Mouse (Mus musculus) midbrain, embryonic 14.5 days (tissue): ENCODE data around the gene Il1rapl1. TPM values are rescaled to one million over a fixed set of nuclear protein-coding genes. Genes with fewer than 3 reads are reported as not detected.

ENCODE experiments used
- ATAC-seq: fragments of 200-750 bp; cut with Nextera tagmentation; 2 replicates; pipeline ENCODE4 v1.8.0; 2017; ENCODE audit warnings: moderate number of reproducible peaks, moderate library complexity; ENCODE audit not compliant: low FRiP score, low TSS enrichment
- DNase-seq: peaks from one replicate; pipeline ENCODE4 v3.0.0-alpha.2; 2015
- H3K27ac ChIP-seq: fragments of 300-500 bp; sonication (generic); replicated peaks from 2 replicates; pipeline ENCODE4 v1.5.1; 2014; ENCODE audit warnings: mild to moderate bottlenecking, low read depth, low read length, moderate library complexity
- H3K27me3 ChIP-seq: fragments of 300-500 bp; sonication (generic); 2 replicates; pipeline ENCODE4 v1.6.1; 2014; ENCODE audit warnings: low read length, control low read depth, mixed read lengths; ENCODE audit not compliant: control insufficient read depth, insufficient read depth
- H3K36me3 ChIP-seq: fragments of 300-500 bp; sonication (generic); 2 replicates; pipeline ENCODE4 v1.6.1; 2014; ENCODE audit warnings: low read length, control low read depth; ENCODE audit not compliant: control insufficient read depth, insufficient read depth
- H3K4me1 ChIP-seq: fragments of 300-500 bp; sonication (generic); 2 replicates; pipeline ENCODE4 v1.6.1; 2014; ENCODE audit warnings: mild to moderate bottlenecking, antibody characterized with exemption, low read length, control low read depth; ENCODE audit not compliant: control insufficient read depth, insufficient read depth
- H3K4me2 ChIP-seq: fragments of 300-500 bp; sonication (generic); 2 replicates; pipeline ENCODE4 v1.6.1; 2014; ENCODE audit warnings: mild to moderate bottlenecking, low read length, moderate library complexity
- H3K4me3 ChIP-seq: fragments of 300-500 bp; sonication (generic); replicated peaks from 2 replicates; pipeline ENCODE4 v1.5.1; 2014; ENCODE audit warnings: low read depth, low read length
- H3K9ac ChIP-seq: fragments of 300-500 bp; sonication (generic); replicated peaks from 2 replicates; pipeline ENCODE4 v1.6.1; 2014; ENCODE audit warnings: mild to moderate bottlenecking, low read length, moderate library complexity
- H3K9me3 ChIP-seq: fragments of 300-500 bp; sonication (generic); 2 replicates; pipeline ENCODE4 v1.6.1; 2016; ENCODE audit warnings: low read length, control low read depth, mixed read lengths; ENCODE audit not compliant: control insufficient read depth
- WGBS: fragments of 180-500 bp; shearing (Covaris S2); extraction: QIAGEN DNeasy Blood & Tissue Kit; methylation state at CpG from one replicate; pipeline ENCODE4 v1.1.7; 2014; 5-methylcytosine and 5-hydroxymethylcytosine counted together
- polyA plus RNA-seq: library from polyadenylated mRNA; unstranded; fragments of >200 nt; fragmentation: Nextera tagmentation; extraction: Ambion mirVana; gene quantifications from 2 replicates; pipeline ENCODE4 v1.2.1, GENCODE M21; 2014

The Il1rapl1 gene
- polyA plus RNA-seq, 1 experiment from 2014 or later: 4.4 TPM

DNA sequence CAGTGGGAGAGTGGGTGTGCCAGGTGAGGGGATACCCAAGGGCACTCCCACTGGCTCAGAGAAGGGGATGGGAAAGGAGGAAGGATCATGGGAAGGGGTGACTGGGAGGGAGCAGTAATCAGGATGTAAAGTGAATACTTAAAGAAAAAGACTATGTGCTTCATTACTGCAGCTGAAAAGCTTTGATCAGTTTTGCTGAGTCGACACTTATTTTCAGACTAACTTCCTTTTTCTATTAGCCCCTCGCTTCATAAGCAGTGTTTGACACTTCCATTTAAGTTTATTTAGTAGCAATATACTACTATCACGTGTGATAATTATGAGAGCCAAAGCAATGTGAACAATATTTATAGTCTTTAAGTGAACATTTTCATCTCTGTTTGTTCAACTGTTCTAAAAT, 1307.2 kb downstream of the Il1rapl1 start:
- DNase-seq: no peak
- Histone ChIP-seq H3K4me2 (no peak overlapping the region), H3K9ac (no peak overlapping the region), H3K9me3 (no peaks in the 10 kb centered on the region), H3K36me3 (no peaks in the 10 kb centered on the region), H3K4me3 (no peak overlapping the region), H3K4me1 (no peaks in the 10 kb centered on the region), H3K27me3 (no peaks in the 10 kb centered on the region), H3K27ac (no peak overlapping the region)
- WGBS: 81% methylated on average over 3 of the region's 3 CpGs
- ATAC-seq: no peak

DNA sequence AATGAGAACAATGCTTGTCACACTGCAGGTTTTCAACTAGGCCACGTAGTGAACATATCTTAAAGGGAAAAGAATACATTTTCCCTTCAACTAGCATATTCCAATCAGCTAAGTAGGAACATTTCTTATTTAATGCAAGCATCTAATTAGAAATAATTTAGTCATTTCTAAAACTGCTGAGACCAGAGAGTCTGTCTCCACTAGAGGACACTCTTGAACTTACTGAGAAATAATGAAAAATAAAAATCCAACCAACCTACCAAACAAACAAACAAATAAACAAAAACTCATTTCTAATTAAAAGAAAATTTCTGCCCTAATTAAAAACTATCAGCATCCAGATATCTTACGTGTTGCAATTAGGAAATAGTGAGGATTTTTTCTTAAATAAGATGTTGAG, 1312.7 kb downstream of the Il1rapl1 start:
- no peaks in the 10 kb centered on the region for H3K4me1 ChIP-seq
- H3K27me3 ChIP-seq: no peaks in the 10 kb centered on the region
- no peak overlapping the region for H3K4me3 ChIP-seq
- no peak overlapping the region for H3K27ac ChIP-seq
- H3K9ac ChIP-seq: no peak overlapping the region
- WGBS: 71% methylated on average over 2 of the region's 2 CpGs
- DNase-seq: peak; percentile 8
- no peak overlapping the region for H3K4me2 ChIP-seq
- no peaks in the 10 kb centered on the region for H3K36me3 ChIP-seq
- no peaks in the 10 kb centered on the region for H3K9me3 ChIP-seq
- no peak for ATAC-seq

DNA sequence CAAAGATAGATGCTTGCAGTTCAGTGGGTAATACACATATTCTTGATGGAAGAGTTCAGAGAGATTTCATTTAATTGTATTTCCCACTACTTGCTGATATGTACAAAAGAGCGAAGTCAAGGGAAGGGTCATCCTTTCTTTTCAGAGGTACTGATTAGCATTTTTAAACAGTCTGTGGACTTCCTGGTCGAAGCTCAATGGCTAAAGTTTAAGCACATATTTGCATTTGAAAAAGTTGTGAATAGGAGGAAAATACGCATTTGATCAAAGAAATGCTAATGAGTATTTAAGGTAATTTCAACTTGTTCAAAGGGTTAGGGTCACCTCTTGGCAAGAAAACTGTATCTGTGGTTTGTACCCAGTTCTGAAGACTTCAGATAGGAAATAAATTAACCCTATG, 1386.6 kb downstream of the Il1rapl1 start:
- no peaks in the 10 kb centered on the region for H3K27me3 ChIP-seq
- H3K9ac ChIP-seq: no peak overlapping the region
- H3K4me3 ChIP-seq: no peak overlapping the region
- H3K36me3 ChIP-seq: no peaks in the 10 kb centered on the region
- DNase-seq (no peak), ATAC-seq (no peak)
- WGBS: 21% methylated on average over 3 of the region's 3 CpGs
- H3K4me1 ChIP-seq: no peaks in the 10 kb centered on the region
- H3K27ac ChIP-seq: no peak overlapping the region
- no peaks in the 10 kb centered on the region for H3K9me3 ChIP-seq
- no peak overlapping the region for H3K4me2 ChIP-seq
